Mouse (Mus musculus) hematopoietic multipotent progenitor cell, adult 10-12 weeks (in vitro differentiated cells): Measurements from ENCODE around the gene Pnpla1. TPM values are rescaled to one million over a fixed set of nuclear protein-coding genes. Genes with fewer than 3 reads are reported as not detected.

Experiments used
- polyA plus RNA-seq: library from polyadenylated mRNA; stranded (reverse); fragments of >175 nt; gene quantifications from 2 replicates; pipeline ENCODE4 v1.2.3, GENCODE M21; 2012; ENCODE audit warnings: low replicate concordance

The Pnpla1 gene
- not detected in 2 replicates for polyA plus RNA-seq

DNA sequence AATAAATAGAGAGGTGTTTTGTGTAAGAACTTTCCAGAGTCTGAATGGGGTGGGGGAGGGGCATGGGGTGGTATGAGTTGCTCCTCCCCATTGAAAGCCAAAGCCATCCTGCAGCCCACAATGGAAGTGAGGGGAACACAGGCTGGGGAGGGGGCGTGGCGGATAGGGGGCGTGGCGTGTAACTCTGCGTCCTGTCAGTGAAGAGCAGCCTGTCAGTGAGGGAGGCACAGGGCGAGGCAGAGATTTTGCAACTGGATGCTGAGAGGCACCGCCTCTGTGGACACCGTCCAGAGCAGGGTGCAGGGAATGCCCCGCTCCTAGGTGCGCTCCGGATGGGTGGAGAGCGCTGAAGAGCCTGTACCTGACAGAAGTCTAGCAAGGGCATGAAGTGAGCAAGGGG, at the start of gene Pnpla1:
TSS of gene Pnpla1 (plus strand) at position 207 of the 400 bp plus-strand sequence.

DNA sequence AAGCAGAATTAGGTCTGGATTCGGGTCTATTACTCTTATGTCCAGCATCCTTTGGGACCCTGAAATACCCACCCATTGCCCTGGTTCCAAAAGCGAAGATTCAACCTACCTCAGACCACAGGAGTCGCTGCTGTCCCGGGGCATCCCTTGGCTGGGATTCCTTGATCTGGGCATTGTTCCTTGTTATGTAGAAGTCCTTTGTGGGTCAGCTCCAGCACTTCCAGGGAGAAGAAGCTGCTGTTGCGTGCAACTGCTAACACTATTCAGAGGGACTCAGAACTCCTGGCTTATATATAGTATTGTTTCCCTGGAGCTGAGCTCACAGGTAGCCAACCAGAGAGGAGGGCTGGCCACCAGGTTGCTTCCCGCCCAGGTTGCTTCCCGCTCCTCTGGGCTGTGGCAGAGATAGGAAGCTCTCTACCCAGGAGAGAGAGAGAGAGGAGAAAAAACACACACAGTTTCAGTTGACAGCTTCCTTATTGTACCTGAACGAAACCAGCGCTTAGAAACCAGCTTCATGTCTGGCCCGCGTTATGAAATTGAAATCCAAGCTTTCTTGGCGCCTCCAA, 56.9 kb downstream of the Pnpla1 start, which contains the start of gene 4930539E08Rik:
TSS of gene 4930539E08Rik (minus strand) at position 265 of the 569 bp plus-strand sequence.

Other genes starting within 250 kb of the Pnpla1 start
- gene Srpk1, start 235.7 kb upstream of the Pnpla1 start, polyA plus RNA-seq: 24.2 and 90.2 TPM in 2 replicates
- 1.0 and 1.3 TPM in 2 replicates for gene Slc26a8, start 168.2 kb upstream of the Pnpla1 start, polyA plus RNA-seq
- gene Mapk14, start 167.1 kb upstream of the Pnpla1 start, polyA plus RNA-seq: 41.9 and 109 TPM in 2 replicates
- gene AC170998.1, start 132.3 kb upstream of the Pnpla1 start, polyA plus RNA-seq: 1.3 TPM in 1 of 2 replicates, not detected in the other
- gene Mapk13, start 89.1 kb upstream of the Pnpla1 start, polyA plus RNA-seq: 0.85 and 6.3 TPM in 2 replicates
- gene Brpf3, start 57.3 kb upstream of the Pnpla1 start, polyA plus RNA-seq: 47.6 and 82.5 TPM in 2 replicates
- 0.35 and 0.99 TPM in 2 replicates for gene 4930539E08Rik, start 56.9 kb downstream of the Pnpla1 start, polyA plus RNA-seq
- 0.14 TPM in 1 of 2 replicates, not detected in the other for gene Pxt1, start 85.4 kb downstream of the Pnpla1 start, polyA plus RNA-seq
- 88.5 and 185 TPM in 2 replicates for gene Kctd20, start 93.5 kb downstream of the Pnpla1 start, polyA plus RNA-seq
- gene Stk38, start 149.6 kb downstream of the Pnpla1 start, polyA plus RNA-seq: 196 and 559 TPM in 2 replicates
- 24.5 and 106 TPM in 2 replicates for gene Srsf3, start 174.2 kb downstream of the Pnpla1 start, polyA plus RNA-seq
- gene Cdkn1a, start 232.6 kb downstream of the Pnpla1 start, polyA plus RNA-seq: 3.3 and 5.3 TPM in 2 replicates